Mouse (Mus musculus) limb, embryonic 14.5 days (tissue): ENCODE results near the gene Prm2. TPM values are rescaled to one million over a fixed set of nuclear protein-coding genes. Genes with fewer than 3 reads are reported as not detected.
A peak's percentile ranks its signal among the peaks of the same experiment; 100 is the strongest.

Experiments
- ATAC-seq: fragments of 200-750 bp; cut with Nextera tagmentation; 2 replicates; pipeline ENCODE4 v1.8.0; 2017; ENCODE audit warnings: low read depth, moderate number of reproducible peaks, moderate TSS enrichment; ENCODE audit not compliant: low FRiP score
- DNase-seq: peaks from one replicate; pipeline ENCODE4 v3.0.0-alpha.2; 2015; ENCODE audit warnings: low spot score
- H3K27ac ChIP-seq: fragments of 300-500 bp; sonication (generic); replicated peaks from 2 replicates; pipeline ENCODE4 v1.5.1; 2014; ENCODE audit warnings: low read depth, mild to moderate bottlenecking, low read length, moderate library complexity, mixed read lengths
- H3K27me3 ChIP-seq: fragments of 300-500 bp; sonication (generic); 2 replicates; pipeline ENCODE4 v1.6.1; 2014; ENCODE audit warnings: low read length, mixed read lengths; ENCODE audit not compliant: control insufficient read depth, insufficient read depth
- H3K36me3 ChIP-seq: fragments of 300-500 bp; sonication (generic); 2 replicates; pipeline ENCODE4 v1.6.1; 2014; ENCODE audit warnings: mild to moderate bottlenecking, low read length, moderate library complexity, mixed read lengths; ENCODE audit not compliant: control insufficient read depth, insufficient read depth
- H3K4me1 ChIP-seq: fragments of 300-500 bp; sonication (generic); 2 replicates; pipeline ENCODE4 v1.6.1; 2014; ENCODE audit warnings: antibody characterized with exemption, low read length, mixed read lengths; ENCODE audit not compliant: control insufficient read depth, insufficient read depth
- H3K4me2 ChIP-seq: fragments of 300-500 bp; sonication (generic); replicated peaks from 2 replicates; pipeline ENCODE4 v1.6.1; 2014; ENCODE audit warnings: low read depth, mild to moderate bottlenecking, low read length, moderate library complexity; ENCODE audit not compliant: severe bottlenecking
- H3K4me3 ChIP-seq: fragments of 300-500 bp; sonication (generic); replicated peaks from 2 replicates; pipeline ENCODE4 v1.5.1; 2014; ENCODE audit warnings: low read length
- H3K9ac ChIP-seq: fragments of 300-500 bp; sonication (generic); 2 replicates; pipeline ENCODE4 v1.6.1; 2014; ENCODE audit warnings: mild to moderate bottlenecking, low read depth, low read length, moderate library complexity; ENCODE audit not compliant: severe bottlenecking
- H3K9me3 ChIP-seq: fragments of 300-500 bp; sonication (generic); 2 replicates; pipeline ENCODE4 v1.6.1; 2016; ENCODE audit warnings: low read length; ENCODE audit not compliant: control insufficient read depth
- POLR2A ChIP-seq: fragments of 200-500 bp; IDR thresholded peaks from 2 replicates; pipeline ENCODE4 v1.8.0; 2012; ENCODE audit warnings: inconsistent platforms, mild to moderate bottlenecking, moderate library complexity, borderline replicate concordance; ENCODE audit not compliant: insufficient read depth, insufficient read length; ENCODE audit errors: extremely low read depth
- WGBS: fragments of 180-500 bp; shearing (Covaris S2); extraction: QIAGEN DNeasy Blood & Tissue Kit; methylation state at CpG from one replicate; pipeline ENCODE4 v1.1.7; 2014; 5-methylcytosine and 5-hydroxymethylcytosine counted together
- polyA plus RNA-seq, 2 experiments: library from polyadenylated mRNA; depleted of rRNA in 1 of 2; stranded (reverse) in 1 of 2; unstranded in 1 of 2; fragments of >200 nt; fragmentation: Nextera tagmentation in 1 of 2; extraction: Ambion mirVana in 1 of 2; gene quantifications; 2 replicates each; pipeline versions ENCODE4 v1.2.1 to v1.2.3; 2012 to 2014

Gene Prm2
- polyA plus RNA-seq (2012; rRNA removed), result not detected in 2 replicates
- polyA plus RNA-seq (2014; fragmentation: Nextera tagmentation; extraction: Ambion mirVana), result not detected in 2 replicates

DNA sequence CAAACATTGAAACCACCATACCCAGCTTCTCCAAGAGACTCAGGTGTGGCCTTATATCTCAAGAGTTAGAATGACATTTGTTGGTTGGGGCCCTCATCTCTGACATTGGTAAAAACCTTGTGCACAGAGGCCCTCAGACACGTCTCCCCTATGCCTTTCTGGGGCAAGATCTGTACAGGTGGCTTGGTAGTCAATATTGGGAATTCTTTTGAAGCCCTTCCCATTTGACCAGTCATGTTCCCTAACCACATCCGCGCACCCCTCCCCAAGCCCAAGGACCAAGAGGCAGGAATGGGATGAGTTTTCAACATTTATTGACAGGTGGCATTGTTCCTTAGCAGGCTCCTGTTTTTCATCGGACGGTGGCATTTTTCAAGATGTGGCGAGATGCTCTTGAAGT lies at the start of gene Prm2:
TSS of gene Prm2 (minus strand) at position 101 of the 400 bp plus-strand sequence.
- no peak for DNase-seq
- Histone ChIP-seq H3K4me3 (no peak within 1 kb of the TSS), H3K4me2 (no peak within 1 kb of the TSS), H3K36me3 (no peaks in the 10 kb centered on the region), H3K4me1 (no peaks in the 10 kb centered on the region), H3K27ac (no peak within 1 kb of the TSS), H3K9ac (no peak within 1 kb of the TSS), H3K9me3 (no peaks in the 10 kb centered on the region), H3K27me3 (peaks cover 17% of the 10 kb centered on the region; the same call in 1 of the 2 replicates)
- WGBS, result 86% methylated on average over 6 of the region's 6 CpGs
- TF ChIP-seq POLR2A, result no peak
- no peak for ATAC-seq

DNA sequence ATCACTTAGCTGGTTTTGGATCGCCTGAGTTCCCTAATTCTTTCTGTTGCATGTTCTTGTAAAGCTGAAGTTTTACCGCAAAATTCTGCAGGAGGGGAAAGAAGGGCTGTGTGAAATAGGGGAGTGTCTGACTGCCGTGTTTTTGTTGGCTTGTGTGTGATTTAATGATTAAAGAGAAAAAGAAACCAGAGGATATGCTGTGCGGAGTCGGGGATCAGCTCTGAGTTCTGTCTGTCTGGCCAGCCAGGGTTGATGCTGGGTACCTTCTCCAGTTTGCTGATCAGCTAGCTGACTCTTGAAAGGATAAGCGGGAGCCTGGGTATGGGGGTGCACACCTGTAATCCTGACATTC lies 48.4 kb upstream of the Prm2 start:
- Histone ChIP-seq H3K4me2 (peak overlapping the region; percentile 48; the same call in 1 of the 2 replicates), H3K27me3 (no peaks in the 10 kb centered on the region), H3K4me1 (peaks cover 35% of the 10 kb centered on the region), H3K9ac (no peak overlapping the region), H3K4me3 (peak overlapping the region; percentile 11; the same call in 1 of the 2 replicates), H3K36me3 (no peaks in the 10 kb centered on the region), H3K9me3 (no peaks in the 10 kb centered on the region), H3K27ac (peak overlapping the region; percentile 78; the same call in 1 of the 2 replicates)
- TF ChIP-seq POLR2A, result no peak
- 40% methylated on average over 6 of the region's 6 CpGs for WGBS
- ATAC-seq (no peak), DNase-seq (no peak)

- Histone ChIP-seq H3K9ac (peak overlapping the region; percentile 31), H3K9me3 (no peaks in the 10 kb centered on the region), H3K27me3 (no peaks in the 10 kb centered on the region), H3K4me3 (peak overlapping the region; percentile 11; the same call in 1 of the 2 replicates), H3K36me3 (no peaks in the 10 kb centered on the region), H3K27ac (peak overlapping the region; percentile 78), H3K4me2 (peak overlapping the region; percentile 48), H3K4me1 (peaks cover 33% of the 10 kb centered on the region)
- DNase-seq, result no peak
- no peak for TF ChIP-seq POLR2A
- ATAC-seq, result no peak
- 16% methylated on average over 18 of the region's 18 CpGs for WGBS
Observed at GRCm38 (mm10) chr16:10843486-10844318, 47.8 kb upstream of the Prm2 start.

DNA sequence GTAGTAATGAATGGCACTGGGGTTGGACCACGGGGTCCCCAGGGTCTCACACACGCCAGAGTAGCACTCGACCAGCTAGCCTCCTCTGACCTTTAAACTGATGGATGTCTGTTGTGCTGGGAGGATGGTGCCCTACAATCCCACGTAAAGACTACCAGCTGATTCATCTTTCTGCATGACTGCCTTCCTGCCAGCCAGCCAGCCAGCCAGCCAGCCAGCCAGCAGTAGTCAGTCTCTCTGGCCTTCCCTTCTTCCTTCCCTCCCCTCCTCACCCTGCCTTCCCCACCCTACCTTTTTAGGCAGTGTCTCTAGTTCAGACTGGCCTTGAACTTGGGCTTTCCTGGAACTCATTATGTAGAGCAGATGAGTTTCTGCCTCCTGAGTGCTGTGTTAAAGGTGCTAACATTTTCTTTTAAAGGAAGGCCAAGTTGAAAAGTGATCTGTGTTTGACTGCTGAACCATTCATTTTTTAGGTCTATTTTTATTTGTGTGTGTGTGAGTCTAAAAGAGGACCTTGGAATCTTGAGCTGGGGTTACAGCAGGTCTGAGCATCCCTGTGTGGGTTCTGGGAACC lies 46.4 kb upstream of the Prm2 start:
- no peak for ATAC-seq
- Histone ChIP-seq H3K36me3 (no peaks in the 10 kb centered on the region), H3K9ac (no peak overlapping the region), H3K4me3 (no peak overlapping the region), H3K9me3 (no peaks in the 10 kb centered on the region), H3K27ac (no peak overlapping the region), H3K4me1 (peaks cover 35% of the 10 kb centered on the region), H3K4me2 (no peak overlapping the region), H3K27me3 (no peaks in the 10 kb centered on the region)
- no peak for DNase-seq
- TF ChIP-seq POLR2A, result no peak
- WGBS, result 73% methylated on average over 4 of the region's 4 CpGs

DNA sequence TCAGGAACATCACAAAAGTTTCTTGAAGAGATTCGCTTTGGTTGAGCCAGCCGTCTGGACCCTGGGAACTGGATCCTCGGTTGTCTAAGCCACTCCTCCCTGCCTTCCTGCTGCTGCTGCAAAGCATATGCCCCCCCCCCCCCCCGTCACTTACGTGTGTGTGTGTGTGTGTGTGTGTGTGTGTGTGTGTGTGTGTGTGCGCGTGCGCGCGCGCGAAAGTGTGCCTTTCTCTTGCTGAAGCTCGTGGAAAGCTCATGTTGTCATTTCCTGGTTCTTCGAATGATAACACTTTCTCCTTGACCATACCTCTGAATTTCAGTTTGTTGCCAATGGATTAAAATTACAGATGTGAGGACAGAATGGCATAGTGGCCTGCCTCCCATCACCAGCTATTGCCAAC lies 44.1 kb upstream of the Prm2 start:
- H3K4me2 ChIP-seq, result no peak overlapping the region
- no peaks in the 10 kb centered on the region for H3K36me3 ChIP-seq
- no peak overlapping the region for H3K9ac ChIP-seq
- H3K4me1 ChIP-seq, result peaks cover 33% of the 10 kb centered on the region
- 82% methylated on average over 11 of the region's 14 CpGs for WGBS
- no peak overlapping the region for H3K4me3 ChIP-seq
- ATAC-seq (no peak), DNase-seq (no peak)
- no peaks in the 10 kb centered on the region for H3K27me3 ChIP-seq
- H3K27ac ChIP-seq, result no peak overlapping the region
- no peak for TF ChIP-seq POLR2A
- no peaks in the 10 kb centered on the region for H3K9me3 ChIP-seq
